Mouse (Mus musculus): ENCODE measurements around the gene D13Ertd608e. TPM values are rescaled to one million over a fixed set of nuclear protein-coding genes. Genes with fewer than 3 reads are reported as not detected.
"Not testable (repeated sequence)": the region's sequence is repeated elsewhere in the genome, so short reads cannot be mapped to it uniquely, and the experiment has no call there.

The D13Ertd608e gene
- polyA plus RNA-seq (2015; fragmentation: Nextera tagmentation; extraction: Ambion mirVana), result not detected in 2 replicates

- H3K9me3 ChIP-seq; H3K36me3 ChIP-seq; H3K4me1 ChIP-seq (replicated peaks); H3K27ac ChIP-seq; H3K9ac ChIP-seq: not testable (repeated sequence)
- peak; percentile 41 for ATAC-seq (ENCODE audit: low FRiP score)
- Histone ChIP-seq H3K4me2 (peak within 1 kb of the TSS; percentile 46), H3K27me3 (peaks cover 11% of the 10 kb centered on the region; the same call in 1 of the 2 replicates), H3K4me3 (peak within 1 kb of the TSS; percentile 27)
- WGBS, result 15% methylated on average over 19 of the region's 25 CpGs
Observed at GRCm38 (mm10) chr13:119835320-119836056, at the start of gene D13Ertd608e. Gene D13Ertd608e (plus strand): TSS chr13:119836006.

GRCm38 (mm10) chr13:119789851-119790717 lies 45.7 kb upstream of the D13Ertd608e start:
- H3K27me3 ChIP-seq, result no peaks in the 10 kb centered on the region
- peak overlapping the region; percentile 57 for H3K4me2 ChIP-seq
- ATAC-seq (ENCODE audit: low FRiP score), result peak; percentile 74
- 1% methylated on average over 42 of the region's 66 CpGs for WGBS
- peaks cover 23% of the 10 kb centered on the region for H3K4me1 ChIP-seq (replicated peaks)
- H3K9ac ChIP-seq, result peak overlapping the region; percentile 97
- peaks cover 19% of the 10 kb centered on the region for H3K36me3 ChIP-seq
- peak overlapping the region; percentile 82 for H3K4me3 ChIP-seq
- H3K9me3 ChIP-seq, result no peaks in the 10 kb centered on the region
- peak overlapping the region; percentile 98 for H3K27ac ChIP-seq

- ATAC-seq (ENCODE audit: low FRiP score), result peak; percentile 96
- H3K27ac ChIP-seq, result peak within 1 kb of the TSS; percentile 98
- WGBS, result under 1% methylated on average over 67 of the region's 86 CpGs
Observed at GRCm38 (mm10) chr13:119790761-119791579, 44.8 kb upstream of the D13Ertd608e start, which contains the start of gene Zfp131. Gene Zfp131 (minus strand): TSS chr13:119790889.

GRCm38 (mm10) chr13:119791580-119792135 lies 44.1 kb upstream of the D13Ertd608e start:
- no peak for ATAC-seq (ENCODE audit: low FRiP score)
- peak overlapping the region; percentile 82 for H3K4me3 ChIP-seq
- no peaks in the 10 kb centered on the region for H3K27me3 ChIP-seq
- peak overlapping the region; percentile 97 for H3K9ac ChIP-seq
- WGBS, result 3% methylated on average over 18 of the region's 18 CpGs
- H3K36me3 ChIP-seq, result peaks cover 11% of the 10 kb centered on the region
- peak overlapping the region; percentile 70 for H3K4me2 ChIP-seq
- peaks cover 22% of the 10 kb centered on the region for H3K4me1 ChIP-seq (replicated peaks)
- H3K9me3 ChIP-seq, result no peaks in the 10 kb centered on the region
- peak overlapping the region; percentile 98 for H3K27ac ChIP-seq

More at GRCm38 (mm10) chr13:119790761-119791579, 44.8 kb upstream of the D13Ertd608e start, which contains the start of gene Zfp131:
- Histone ChIP-seq H3K9me3 (no peaks in the 10 kb centered on the region), H3K36me3 (peaks cover 13% of the 10 kb centered on the region), H3K27me3 (no peaks in the 10 kb centered on the region), H3K9ac (peak within 1 kb of the TSS; percentile 97), H3K4me2 (peak within 1 kb of the TSS; percentile 70), H3K4me1 (replicated peaks) (peaks cover 23% of the 10 kb centered on the region), H3K4me3 (peak within 1 kb of the TSS; percentile 82)

GRCm38 (mm10) chr13:119792791-119793404 lies 42.9 kb upstream of the D13Ertd608e start:
- peaks cover 18% of the 10 kb centered on the region for H3K4me1 ChIP-seq (replicated peaks)
- ATAC-seq (ENCODE audit: low FRiP score), result no peak
- H3K27me3 ChIP-seq, result no peaks in the 10 kb centered on the region
- H3K27ac ChIP-seq, result no peak overlapping the region
- H3K9me3 ChIP-seq, result no peaks in the 10 kb centered on the region
- H3K36me3 ChIP-seq, result peaks cover 2% of the 10 kb centered on the region; the same call in 1 of the 2 replicates
- H3K4me3 ChIP-seq, result no peak overlapping the region
- H3K9ac ChIP-seq, result no peak overlapping the region
- no peak overlapping the region for H3K4me2 ChIP-seq
- 83% methylated on average over 5 of the region's 5 CpGs for WGBS

GRCm38 (mm10) chr13:119797656-119798055 lies 38.1 kb upstream of the D13Ertd608e start:
- Histone ChIP-seq H3K9ac (no peak overlapping the region), H3K27me3 (no peaks in the 10 kb centered on the region), H3K9me3 (no peaks in the 10 kb centered on the region), H3K4me2 (no peak overlapping the region), H3K4me1 (replicated peaks) (no peaks in the 10 kb centered on the region), H3K27ac (no peak overlapping the region), H3K36me3 (no peaks in the 10 kb centered on the region), H3K4me3 (no peak overlapping the region)
- ATAC-seq (ENCODE audit: low FRiP score), result no peak
- WGBS, result 75% methylated on average over 4 of the region's 4 CpGs

- whole genome bisulfite sequencing, result 74% methylated on average over 2 of the region's 2 CpGs
- H3K27me3 ChIP-seq, result no peaks in the 10 kb centered on the region
- H3K9me3 ChIP-seq, result no peaks in the 10 kb centered on the region
- no peaks in the 10 kb centered on the region for H3K4me1 ChIP-seq (replicated peaks)
- H3K4me2 ChIP-seq, result no peak overlapping the region
- no peaks in the 10 kb centered on the region for H3K36me3 ChIP-seq
- H3K27ac ChIP-seq, result no peak overlapping the region
- H3K4me3 ChIP-seq, result no peak overlapping the region
- no peak overlapping the region for H3K9ac ChIP-seq
- no peak for ATAC-seq (ENCODE audit: low FRiP score)
Observed at GRCm38 (mm10) chr13:119808937-119809336, 26.9 kb upstream of the D13Ertd608e start.

GRCm38 (mm10) chr13:119810031-119810430 lies 25.8 kb upstream of the D13Ertd608e start:
- ATAC-seq (ENCODE audit: low FRiP score), result no peak

GRCm38 (mm10) chr13:119816798-119817197 lies 19.0 kb upstream of the D13Ertd608e start:
- no peak for ATAC-seq (ENCODE audit: low FRiP score)
- no peaks in the 10 kb centered on the region for H3K36me3 ChIP-seq
- H3K27ac ChIP-seq, result no peak overlapping the region
- WGBS, result 58% methylated on average over 8 of the region's 8 CpGs
- no peak overlapping the region for H3K4me3 ChIP-seq
- no peaks in the 10 kb centered on the region for H3K9me3 ChIP-seq
- no peak overlapping the region for H3K4me2 ChIP-seq
- no peaks in the 10 kb centered on the region for H3K27me3 ChIP-seq
- no peaks in the 10 kb centered on the region for H3K4me1 ChIP-seq (replicated peaks)
- no peak overlapping the region for H3K9ac ChIP-seq

More at GRCm38 (mm10) chr13:119810031-119810430, 25.8 kb upstream of the D13Ertd608e start:
- Histone ChIP-seq H3K36me3 (no peaks in the 10 kb centered on the region), H3K4me2 (no peak overlapping the region), H3K9me3 (no peaks in the 10 kb centered on the region), H3K27me3 (no peaks in the 10 kb centered on the region), H3K4me3 (no peak overlapping the region), H3K27ac (no peak overlapping the region), H3K4me1 (replicated peaks) (no peaks in the 10 kb centered on the region), H3K9ac (no peak overlapping the region)
- 83% methylated on average over 9 of the region's 9 CpGs for WGBS

GRCm38 (mm10) chr13:119817579-119818206 lies 18.1 kb upstream of the D13Ertd608e start:
- Histone ChIP-seq H3K9ac (no peak overlapping the region), H3K9me3 (no peaks in the 10 kb centered on the region), H3K36me3 (no peaks in the 10 kb centered on the region), H3K27ac (no peak overlapping the region), H3K4me2 (no peak overlapping the region), H3K27me3 (no peaks in the 10 kb centered on the region), H3K4me1 (replicated peaks) (no peaks in the 10 kb centered on the region), H3K4me3 (no peak overlapping the region)
- 12% methylated on average over 2 of the region's 2 CpGs for WGBS
- ATAC-seq (ENCODE audit: low FRiP score), result no peak

- not testable (repeated sequence) for ATAC-seq (ENCODE audit: low FRiP score); H3K4me1 ChIP-seq (replicated peaks); H3K9ac ChIP-seq; H3K36me3 ChIP-seq; H3K27me3 ChIP-seq; H3K27ac ChIP-seq; H3K4me2 ChIP-seq; H3K4me3 ChIP-seq; H3K9me3 ChIP-seq
Observed at GRCm38 (mm10) chr13:119830116-119830515, 5.7 kb upstream of the D13Ertd608e start, which contains the start of gene AF067063. Gene AF067063 (minus strand): TSS chr13:119830216.

Data from hindbrain, embryonic 13.5 days (tissue).